Mouse (Mus musculus) liver, adult 2 months (tissue): ENCODE data around the gene Actl6b.

ENCODE experiments used
- CTCF ChIP-seq: fragments of 200-500 bp; IDR thresholded peaks from 2 replicates; pipeline ENCODE4 v1.5.1; 2011; ENCODE audit warnings: low read depth, low read length, control low read depth
- POLR2A ChIP-seq: fragments of 200-500 bp; IDR thresholded peaks from 2 replicates; pipeline ENCODE4 v1.6.1; 2011; ENCODE audit warnings: low read length, control low read depth; ENCODE audit not compliant: insufficient read depth; ENCODE audit errors: extremely low read depth

DNA sequence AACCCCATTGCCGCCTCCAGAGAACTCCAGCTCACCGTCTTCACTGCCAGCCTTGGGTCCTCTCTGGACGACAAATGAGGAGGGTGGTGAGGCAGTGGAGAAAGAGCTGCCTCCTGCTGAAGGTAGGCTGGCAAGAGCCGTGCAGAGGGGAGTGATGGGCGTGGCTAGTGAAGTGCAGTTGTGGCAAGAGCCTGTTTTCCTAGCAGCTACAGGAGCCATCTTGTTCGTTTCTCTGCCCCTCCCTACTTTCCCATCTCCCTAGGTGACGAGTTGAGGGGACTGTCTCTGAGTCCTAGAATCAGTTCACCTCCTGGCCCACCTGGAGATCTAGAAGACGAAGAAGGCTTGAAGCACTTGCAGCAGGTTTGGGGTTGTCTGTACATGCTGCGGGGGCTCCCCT lies 31.5 kb upstream of the Actl6b start:
- TF ChIP-seq POLR2A (no peak), CTCF (no peak)
